Mouse (Mus musculus): Measurements from ENCODE around the gene Baiap2.
A peak's percentile ranks its signal among the peaks of the same experiment; 100 is the strongest.

Baiap2 gene

DNA sequence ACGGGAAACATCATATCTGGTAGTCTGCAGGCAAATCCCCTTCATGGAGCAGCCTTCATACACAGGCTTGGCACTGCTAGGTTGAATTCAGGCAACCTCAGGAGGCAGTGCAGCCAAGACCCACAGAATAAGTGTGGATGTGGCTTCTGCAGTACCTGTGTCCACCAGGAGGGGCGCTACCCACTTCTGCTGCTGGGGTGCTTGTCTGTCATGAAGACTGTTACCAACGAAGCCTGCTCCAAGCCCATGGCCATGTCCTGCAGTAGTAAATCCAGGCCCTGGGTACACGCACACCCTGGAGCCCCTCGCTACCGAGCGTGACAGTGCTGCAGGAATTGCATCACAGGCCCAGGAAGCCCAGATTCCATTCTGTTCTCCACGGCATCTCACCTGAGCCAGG, 22.7 kb upstream of the Baiap2 start:
- DNase-seq (ENCODE audit: low spot score), result no peak

DNA sequence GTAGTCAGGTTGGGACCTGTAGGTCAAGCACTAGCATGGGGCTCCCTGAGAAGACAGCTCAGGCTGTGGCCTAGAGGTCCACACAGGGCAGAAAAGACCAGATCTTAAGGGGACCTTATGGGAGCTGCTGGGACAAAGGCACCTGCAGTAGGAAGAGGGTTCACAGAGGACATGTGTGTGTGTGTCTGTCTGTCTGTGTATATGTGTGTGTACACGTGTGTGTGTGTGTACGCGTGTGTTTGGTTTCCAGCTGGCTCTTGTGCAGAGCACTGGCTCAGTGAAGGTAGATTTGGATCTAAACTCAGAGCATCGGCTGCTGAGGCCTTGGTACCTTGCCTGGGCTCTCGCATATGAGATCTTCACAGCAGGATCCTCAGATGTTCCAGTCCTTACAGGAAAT, 21.9 kb upstream of the Baiap2 start:
- DNase-seq (ENCODE audit: low spot score), result no peak

DNA sequence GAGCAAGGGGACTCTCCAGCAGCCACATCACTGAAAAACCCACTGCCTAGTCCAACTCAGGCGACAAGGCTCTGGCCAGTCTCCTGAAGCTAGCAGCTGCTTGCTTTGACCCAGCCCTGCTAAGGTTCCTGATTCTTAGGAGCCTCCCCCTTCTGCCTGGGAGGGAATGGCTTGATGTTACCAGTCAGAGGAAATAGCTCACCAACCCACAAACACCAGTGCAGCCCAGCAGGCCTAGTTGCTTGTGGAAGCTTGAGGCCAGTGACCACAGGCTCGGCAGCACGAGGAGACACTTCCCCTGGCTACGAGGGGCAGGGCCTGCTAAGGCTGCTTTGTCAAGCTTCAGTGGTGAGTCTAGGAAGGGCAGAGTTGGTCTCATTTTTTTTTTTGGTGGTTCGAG, 17.4 kb upstream of the Baiap2 start:
- no peak for DNase-seq (ENCODE audit: low spot score)

DNA sequence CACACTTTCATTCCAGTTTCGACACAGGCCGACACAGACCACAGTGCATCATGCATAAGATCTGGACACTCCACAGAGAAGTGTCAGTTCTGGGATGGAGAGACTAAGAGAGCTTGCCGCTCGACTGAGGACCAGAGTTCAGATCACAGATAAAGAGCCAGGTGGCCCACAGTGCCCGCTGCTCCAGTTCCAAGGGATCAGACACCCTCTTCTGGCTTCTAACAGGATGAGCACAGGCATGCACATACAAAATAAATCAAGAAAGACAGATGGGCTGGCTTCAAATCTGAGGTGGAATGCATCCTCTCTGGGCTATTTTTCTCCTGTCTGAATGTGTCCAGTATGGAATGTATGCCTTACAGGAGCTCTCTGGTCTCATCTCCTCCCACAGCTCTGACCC, 15.8 kb upstream of the Baiap2 start:
- no peak for DNase-seq (ENCODE audit: low spot score)

DNA sequence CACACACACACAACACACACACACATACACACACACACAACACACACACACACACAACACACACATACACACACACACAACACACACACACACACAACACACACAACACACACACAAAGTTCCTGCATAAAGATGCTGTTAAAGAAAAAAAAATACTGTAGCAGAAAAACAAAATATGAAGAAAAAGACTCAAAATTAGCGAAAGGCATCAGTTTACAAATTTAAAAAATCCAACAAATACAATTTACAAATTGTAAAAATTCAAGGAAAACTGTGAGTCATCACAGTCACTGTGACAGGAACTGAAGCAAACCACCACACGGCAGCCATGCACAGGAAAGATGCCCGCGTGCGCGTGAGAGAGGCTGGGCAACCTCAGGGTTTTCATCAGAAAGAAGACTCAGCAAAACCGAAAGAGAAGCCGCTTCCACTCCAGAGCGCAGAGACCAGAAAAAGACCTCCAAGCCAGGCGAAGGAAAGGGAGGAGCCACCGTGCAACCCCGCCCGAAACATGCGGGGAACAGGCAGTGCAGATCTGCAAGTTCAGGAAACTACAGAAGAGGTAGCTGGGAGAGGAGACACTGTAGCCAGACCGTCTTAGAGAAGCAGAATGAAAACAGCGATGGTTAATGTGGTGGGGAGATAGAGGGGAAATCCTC, 14.4 kb upstream of the Baiap2 start:
- DNase-seq (ENCODE audit: low spot score), result no peak

DNA sequence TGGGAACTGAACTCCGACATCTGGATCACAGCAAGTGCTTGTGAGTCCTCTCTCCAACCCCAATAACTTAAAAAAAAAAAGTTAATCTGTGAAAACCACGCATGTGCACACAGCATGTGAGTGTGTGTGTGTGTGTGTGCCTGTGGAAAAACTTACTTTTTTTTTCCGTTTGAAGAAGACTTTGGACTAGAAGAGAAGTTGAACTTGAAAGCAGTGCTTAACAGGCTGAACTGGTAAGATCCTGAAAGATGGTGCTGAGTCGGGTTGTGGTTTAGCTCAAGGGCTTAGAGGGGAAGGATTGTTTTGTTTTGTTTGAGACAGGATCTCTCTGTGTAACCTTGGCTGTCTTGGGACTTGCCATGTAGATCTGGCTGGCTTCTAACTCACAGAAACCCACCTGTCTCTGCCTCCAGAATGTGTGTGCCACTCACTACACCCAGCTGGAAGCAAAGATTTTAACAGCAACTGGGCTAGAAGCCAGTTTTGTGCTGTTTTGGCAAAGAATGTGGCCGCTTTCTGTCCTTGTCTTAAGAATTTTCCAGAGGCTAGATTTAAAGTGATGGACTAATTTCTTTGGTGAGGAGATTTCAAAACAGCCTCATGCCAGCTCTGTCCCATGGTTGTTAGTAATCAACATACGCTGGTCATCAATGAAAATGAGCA, 12.8 kb upstream of the Baiap2 start:
- no peak for DNase-seq (ENCODE audit: low spot score)

DNA sequence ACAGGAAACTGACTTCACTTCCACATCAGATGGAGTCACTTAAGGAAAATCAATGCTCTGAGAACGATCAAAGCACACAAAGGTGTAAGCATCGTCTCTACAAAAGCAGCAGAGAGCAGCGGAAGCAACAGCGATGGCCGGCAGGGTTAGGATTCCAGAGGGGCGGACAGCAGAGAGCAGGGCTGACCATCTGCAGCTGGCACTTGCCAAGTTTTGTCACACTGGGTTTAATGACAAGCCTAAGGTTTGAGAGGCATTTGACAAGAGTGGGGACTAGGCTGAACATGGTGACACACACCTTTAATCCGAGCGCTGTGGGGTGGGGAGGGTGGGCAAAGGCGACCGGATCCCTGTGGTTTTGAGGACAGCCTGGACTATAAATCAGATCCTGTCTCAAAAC, 10.8 kb upstream of the Baiap2 start:
- DNase-seq (ENCODE audit: low spot score), result no peak

DNA sequence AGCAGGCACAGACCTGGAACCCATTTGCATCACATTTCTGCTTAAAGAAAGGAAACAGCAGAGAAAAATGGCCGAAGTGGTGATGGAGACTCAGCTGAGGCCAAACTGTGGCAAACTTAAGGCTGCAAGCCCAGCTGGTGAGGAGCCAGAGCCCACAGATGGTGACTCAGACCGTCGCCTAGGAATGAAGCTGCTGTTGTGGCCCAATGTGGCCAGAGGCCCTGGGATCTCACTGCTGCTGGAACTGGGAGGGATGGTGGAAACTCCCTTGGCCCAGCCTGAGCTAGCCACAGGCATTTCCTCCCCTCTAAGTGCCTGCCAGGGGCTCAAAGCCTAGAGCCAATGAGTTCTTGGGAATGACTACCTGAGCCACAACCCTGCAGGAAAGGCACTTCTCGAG, 9.4 kb upstream of the Baiap2 start:
- DNase-seq (ENCODE audit: low spot score), result no peak

DNA sequence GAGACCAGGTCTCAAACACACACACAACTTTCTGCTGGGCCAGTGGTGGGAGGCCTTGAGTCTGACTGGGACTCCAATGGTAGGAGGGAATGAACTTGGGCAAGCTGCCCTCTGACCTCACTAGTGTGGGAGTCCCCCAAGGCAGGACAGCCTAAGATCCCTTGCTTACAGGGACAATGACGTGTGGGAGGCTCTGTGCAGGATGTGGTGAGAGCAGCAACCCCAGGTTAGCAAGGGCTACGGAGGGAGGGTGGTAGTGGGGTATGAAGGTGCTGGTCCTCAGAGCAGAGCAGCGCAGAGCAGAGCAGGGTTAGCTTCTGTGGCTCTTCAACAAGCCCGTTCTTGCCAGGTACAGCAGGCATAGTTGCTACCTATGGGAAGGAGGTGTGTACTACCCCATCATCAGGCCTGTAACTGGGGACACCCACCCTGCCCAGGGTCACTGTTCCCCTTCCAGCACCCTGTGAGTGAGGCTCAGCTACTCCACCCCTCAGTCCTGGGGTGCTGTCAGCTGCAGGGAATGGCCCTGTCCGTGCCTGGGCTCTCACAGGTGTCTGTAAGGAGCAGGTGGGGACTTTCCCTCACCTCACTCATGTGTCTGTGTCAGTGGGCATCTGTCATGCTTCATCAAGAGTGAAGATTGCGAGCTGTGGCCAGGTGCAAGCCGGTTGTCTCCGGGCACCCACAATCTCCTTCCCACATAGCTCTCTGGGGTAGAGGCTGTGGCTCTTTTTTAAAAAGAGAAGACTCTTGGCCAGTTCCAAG, 8.6 kb upstream of the Baiap2 start:
- no peak for DNase-seq (ENCODE audit: low spot score)

DNA sequence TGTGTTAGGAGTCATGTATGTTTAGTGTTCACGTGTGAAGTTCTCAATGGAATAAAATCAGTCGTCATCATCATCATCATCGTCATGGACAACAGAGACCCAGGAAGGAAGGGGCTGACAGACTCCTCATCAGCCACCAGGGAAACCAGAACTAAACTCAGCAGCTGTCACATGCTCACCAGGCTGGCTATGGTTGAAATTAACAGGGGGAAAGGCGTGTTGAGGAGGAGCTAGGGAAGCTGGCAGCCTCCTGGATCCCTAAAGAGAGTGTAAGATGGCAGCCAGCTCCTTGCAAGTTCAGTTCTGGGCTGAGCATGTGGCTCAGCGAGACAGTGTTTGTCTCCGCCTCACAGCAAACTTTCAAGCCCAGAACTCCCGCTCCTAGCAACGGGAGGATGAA, 7.8 kb upstream of the Baiap2 start:
- no peak for DNase-seq (ENCODE audit: low spot score)

DNA sequence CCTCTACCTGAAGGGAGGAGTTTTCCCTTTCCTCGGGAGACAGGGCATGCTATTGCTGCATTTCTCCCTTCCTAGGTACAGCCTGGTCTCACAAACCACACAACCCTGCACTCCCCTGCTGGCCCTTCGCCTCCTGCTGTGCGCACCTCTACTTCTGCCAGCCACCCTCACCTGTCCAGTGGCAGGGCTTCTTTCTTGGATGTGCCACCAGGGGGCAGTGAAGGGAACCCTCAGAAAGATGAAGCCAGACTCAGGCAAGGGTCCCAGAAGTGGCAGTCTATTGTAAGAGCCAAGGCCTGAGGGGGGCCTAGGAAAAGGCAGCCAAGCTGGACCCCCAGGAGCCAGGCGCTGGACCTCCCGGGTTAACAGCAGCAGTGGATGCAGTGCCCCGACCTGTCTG, 7.1 kb upstream of the Baiap2 start:
- DNase-seq (ENCODE audit: low spot score), result no peak

DNA sequence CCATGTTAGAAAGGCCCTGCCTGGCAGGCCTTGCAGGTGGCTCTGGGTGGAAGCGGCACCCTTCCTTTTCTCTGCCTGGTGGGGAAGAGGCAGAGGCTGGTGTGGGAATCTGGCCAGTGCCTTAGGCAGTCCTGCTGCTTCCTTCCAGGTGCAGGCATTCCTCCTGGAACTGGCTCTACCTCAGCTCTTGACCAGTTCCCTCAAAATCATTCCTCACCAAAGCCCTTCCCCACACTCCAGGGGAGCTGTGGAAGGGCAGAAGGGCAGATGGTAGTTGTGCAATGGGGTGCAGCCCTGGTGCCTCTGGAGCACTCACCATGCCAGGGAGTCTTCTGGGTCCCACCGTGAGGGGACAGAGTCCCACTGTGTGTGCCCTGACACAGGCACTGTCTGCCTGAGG, 6.1 kb upstream of the Baiap2 start:
- DNase-seq (ENCODE audit: low spot score), result no peak

DNA sequence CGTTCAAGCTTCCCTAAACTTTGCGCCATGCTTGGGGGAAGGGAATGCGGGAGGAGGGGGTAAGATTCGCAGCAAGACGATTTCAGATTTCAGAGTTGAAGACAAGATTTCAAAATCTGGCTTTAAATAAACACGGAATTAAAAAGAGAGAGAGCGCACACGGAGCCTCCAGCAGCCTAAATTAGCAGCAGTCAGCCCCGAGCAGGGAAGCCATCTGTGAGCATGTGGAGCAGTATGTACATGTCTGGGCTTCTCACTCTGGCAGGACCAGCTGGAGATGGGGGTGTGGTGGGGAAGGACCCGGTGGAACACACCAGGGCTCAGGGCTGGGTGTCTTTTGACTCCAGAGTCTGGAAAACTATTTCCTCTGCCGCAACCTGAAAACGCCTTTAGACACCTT, 5.3 kb upstream of the Baiap2 start:
- DNase-seq (ENCODE audit: low spot score), result no peak

DNA sequence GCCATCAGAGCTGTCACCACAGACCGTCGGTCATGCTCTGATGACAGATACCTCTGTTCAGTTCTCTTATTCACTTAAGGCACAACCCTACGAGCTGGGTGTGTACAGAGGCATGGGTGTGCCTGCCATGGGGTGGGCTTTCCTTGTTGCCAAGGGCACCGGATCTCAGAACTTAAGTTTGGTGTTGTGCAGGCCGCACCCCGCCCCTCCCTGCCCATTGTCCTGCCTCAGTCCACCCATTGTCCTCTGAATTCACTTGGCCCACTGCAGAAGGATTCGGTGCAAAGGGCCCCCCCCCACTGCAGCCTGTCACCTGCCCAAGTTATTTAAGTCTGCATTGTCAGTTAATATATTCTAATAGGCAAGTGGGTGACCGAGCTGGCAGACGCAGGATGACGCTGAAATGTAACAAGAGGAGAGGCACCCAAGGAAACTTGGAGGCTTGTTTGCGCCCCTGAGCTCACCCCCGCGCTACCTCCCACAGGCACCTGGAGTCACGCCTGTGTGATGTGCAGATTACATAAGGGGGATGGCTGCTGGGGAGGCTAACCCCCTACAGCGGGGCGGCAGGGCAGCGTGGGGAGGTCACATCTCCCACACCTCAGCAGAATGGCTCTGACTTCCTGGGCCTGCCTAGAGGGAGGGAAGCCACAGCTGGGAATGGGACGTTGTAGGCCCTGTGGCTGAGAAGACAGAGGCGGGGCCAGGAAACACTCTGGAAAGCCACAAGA, 4.6 kb upstream of the Baiap2 start:
- no peak for DNase-seq (ENCODE audit: low spot score)

DNA sequence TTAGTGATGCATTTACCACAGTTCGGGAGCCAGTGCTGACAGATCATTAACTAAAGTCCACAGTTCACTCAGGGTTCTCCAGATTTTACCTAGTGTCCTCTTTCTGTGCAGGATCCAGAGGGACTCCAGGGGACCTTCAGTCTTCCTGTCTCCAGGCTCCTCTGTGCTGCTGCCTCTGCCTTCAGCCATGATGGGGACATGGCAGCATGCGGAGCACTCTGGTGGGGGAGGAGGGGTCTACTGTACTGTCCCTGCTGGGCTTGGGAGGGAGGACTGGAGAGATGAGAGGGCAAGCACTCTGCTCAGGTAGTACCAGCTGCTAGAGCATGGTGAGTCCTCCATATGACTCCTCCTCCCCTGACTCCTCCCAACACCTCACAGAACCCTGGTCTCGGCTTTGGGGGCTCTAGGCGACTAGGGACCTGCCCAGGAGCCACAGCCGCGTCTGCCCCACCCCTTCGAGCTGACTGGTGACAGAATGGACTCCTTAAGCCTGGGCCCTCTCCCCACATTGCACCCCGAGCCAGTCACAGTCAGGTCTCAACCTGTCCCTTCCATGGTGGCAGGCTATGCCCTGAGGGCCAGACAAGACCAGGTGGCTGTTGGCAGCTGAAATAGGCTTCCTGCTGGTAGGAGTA, 3.4 kb upstream of the Baiap2 start:
- no peak for DNase-seq (ENCODE audit: low spot score)

DNA sequence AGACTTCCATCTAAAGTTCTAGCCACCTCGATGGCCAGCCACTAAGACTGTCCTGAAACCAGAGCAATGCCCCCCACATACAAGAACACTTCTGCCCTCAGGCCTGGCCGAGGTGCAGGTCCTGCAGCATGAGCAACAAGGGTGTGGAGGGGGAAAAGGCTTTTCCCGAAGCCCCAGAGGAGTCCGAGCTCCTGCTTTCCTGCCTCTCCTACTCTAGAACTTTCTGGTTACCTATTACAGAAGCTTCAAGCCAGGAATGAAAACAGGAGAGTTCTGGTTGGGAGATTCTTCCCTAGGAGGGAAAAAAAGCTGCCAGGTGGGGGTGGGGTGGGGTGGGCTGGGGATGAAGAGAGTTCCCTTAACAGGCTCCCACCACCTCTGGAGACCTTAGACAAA, 2.9 kb upstream of the Baiap2 start:
- DNase-seq (ENCODE audit: low spot score), result no peak

DNA sequence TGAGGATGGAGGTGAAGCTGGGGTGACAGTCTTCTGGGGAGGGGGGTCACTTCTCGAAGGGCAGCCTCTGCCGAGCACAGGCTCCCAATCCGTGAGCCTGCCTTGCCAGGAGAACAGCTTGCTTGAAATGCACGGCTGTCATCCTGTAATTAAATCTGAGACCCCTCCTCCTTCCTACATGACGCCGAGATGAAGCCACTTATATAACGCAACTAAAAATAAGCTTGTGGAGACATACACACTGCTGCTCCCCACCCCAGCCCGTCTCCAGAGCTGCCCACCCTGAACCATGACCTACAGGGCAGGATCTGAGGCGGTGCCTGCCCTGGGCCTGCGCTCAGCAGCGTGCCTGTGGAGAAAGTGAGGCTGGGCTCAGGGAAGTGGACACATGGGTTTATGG, 2.4 kb upstream of the Baiap2 start:
- no peak for DNase-seq (ENCODE audit: low spot score)

DNA sequence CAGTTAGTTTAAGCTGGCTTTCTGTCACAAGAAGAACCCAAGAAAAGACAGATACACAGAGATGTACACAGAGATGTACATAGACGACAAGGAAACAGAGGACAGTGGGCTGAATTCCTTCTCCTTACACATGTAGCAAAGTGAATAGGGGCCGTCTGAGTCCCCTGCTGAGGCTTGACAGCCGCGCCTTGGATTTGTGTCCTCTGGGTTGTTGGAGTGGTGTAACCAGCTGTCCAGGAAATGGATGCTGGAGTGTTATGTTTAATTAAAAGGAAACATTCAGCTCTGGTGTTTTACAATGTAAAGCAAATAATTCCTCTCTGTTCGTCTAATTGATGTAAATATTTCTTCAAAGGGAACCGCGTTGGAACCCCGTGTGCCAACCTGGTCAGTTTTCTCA, 769 bp upstream of the Baiap2 start:
- DNase-seq (ENCODE audit: low spot score), result no peak

DNA sequence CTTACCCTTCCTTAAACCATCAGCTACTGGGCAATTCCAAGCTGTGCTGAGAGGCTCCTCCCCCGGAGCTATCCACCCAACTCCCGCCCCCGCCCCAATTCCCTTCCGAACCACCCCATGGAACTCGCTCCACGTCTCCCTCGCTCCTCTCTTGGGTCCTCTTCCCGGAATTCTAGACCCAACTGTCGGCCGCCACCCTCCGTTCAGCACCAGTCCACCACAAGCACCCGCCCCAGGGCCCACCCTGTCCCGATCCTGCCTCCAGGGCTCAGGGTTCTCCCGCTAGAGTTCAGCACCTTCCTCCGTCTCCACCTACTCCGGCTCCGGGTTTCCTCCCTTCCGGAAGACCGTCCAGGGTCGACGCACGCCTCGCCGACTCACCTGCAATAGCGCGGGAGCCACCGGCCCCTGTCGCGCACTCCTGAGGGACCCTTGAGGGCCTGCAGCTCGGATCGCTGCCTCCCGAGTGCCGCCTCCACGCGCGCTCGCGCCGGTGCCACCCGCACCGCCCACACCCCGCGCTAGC, 299 bp upstream of the Baiap2 start:
- no peak for DNase-seq (ENCODE audit: low spot score)

DNA sequence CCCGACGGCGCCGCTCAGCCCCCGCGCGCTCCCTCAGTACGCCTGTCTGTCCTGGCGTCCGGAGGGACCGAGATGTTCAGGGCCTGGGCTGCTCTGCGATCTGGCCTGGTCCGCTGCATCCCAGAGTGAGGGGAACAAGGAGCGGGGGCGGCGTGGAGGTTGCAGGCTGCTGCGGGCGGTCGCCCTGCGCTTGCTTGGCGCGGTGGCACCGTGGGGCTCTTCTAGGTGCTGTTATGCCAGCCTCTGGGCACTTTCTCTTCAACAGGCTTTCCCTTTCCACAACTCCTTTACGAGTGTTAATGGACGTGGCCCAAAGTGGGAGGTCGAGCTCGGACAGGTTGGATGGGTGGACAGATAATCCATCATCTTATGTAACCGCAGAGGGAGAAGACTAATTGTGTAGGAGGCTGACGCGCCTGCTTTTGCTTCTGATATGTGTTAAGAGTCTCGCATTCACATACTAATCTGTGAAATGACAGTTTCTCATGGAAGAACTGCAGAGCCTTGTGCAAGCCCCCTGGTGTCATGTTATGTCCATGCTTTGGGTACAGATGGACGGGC, 945 bp downstream of the Baiap2 start:
- no peak for DNase-seq (ENCODE audit: low spot score)

DNA sequence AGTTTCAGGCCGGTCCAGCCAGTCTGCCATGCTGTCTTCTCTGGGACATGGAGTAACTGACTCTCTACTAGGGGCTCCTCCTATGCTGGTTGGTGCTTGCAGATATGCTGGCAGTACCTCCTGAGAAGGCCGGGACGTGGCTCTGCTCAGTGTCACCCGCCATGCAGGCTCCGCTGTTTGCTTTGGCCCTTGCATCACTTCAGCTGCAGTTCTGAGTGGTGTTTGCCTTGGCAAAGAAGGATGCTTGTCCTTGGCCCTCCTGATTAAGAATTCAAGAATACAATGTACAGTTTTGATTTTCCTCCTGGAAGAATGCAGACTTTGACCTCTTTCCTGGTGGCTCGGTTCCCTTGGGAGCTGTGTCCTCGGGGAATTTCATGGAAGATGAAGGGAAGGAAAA, 2.8 kb downstream of the Baiap2 start:
- DNase-seq (ENCODE audit: low spot score), result peak; percentile 44

DNA sequence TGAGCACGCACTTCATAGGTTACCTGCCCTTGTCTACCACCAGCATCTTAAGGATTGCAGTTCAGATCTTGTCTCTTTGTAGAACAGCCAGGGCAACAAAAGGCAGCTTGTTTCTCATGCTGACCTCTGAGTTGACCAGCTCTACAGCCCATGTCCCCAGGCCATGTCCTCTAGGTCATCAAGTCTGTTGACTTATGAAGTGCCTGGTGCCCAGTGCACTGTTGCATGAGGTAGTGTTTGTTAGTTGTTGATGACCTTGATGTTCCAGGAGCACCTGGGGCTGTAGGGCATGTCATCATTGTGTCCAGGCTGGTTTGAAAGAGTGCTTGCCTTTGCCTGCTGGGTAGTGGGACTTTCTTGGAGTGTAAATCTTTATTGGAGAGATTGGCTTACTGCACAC, 4.9 kb downstream of the Baiap2 start:
- DNase-seq (ENCODE audit: low spot score), result no peak
